Mouse (Mus musculus): ENCODE data around the gene Cnga3.

DNA sequence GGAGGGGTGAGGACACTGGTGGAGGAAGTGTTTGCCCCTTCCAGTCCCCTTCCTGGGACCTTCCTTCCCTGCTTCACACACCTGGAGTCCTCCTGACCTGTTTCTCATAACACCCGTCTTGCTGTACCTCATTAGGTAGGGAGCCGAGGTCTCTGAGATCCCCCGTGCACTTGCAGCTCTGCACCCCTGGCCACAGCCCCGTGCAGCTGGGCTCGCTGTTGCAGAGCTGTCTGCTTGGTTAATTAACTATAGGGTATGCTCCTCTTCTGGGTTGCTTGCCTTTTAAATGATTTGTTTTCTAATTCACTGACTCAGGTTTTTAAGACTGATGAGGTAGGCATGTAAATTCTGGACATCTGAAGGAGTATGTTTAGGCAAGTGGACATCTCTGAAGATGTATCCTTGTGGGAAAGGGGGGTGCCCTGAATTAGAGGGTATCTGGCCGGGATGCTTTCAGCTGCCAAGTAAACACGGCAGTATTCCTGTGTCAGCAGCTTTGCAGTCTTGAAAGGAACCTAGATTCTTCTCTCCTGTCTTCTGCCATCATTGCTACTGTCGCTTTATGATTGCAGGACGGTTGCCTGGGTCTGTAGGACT, 91.6 kb downstream of the Cnga3 start:
- TF ChIP-seq POLR2A (IDR thresholded peaks at IDR 0.05; ENCODE audit: insufficient read length, low read depth) (no peak), REST (IDR thresholded peaks at IDR 0.05; ENCODE audit: insufficient read depth, insufficient read length) (no peak), MYOG (IDR thresholded peaks at IDR 0.05; ENCODE audit: control insufficient read depth in 1 of 3, insufficient read depth in 1 of 3, insufficient read length in 2 of 3, low read depth in 2 of 3) (no peak), POLR2AphosphoS2 (IDR thresholded peaks at IDR 0.05; ENCODE audit: insufficient read length, low read depth) (no peak), MYOD1 (IDR thresholded peaks at IDR 0.05; ENCODE audit: control insufficient read depth in 1 of 3, insufficient read length in 2 of 3, low read depth in 2 of 3) (no peak), MAX (IDR thresholded peaks at IDR 0.05; ENCODE audit: low read depth) (no peak), USF1 (IDR thresholded peaks at IDR 0.05; ENCODE audit: low read depth) (no peak)

Measured in myocyte (in vitro differentiated cells).